Mouse (Mus musculus) pancreas, adult 10 weeks (tissue): ENCODE measurements around the gene Vmn2r72. TPM values are rescaled to one million over a fixed set of nuclear protein-coding genes. Genes with fewer than 3 reads are reported as not detected.

Experiments
- polyA plus RNA-seq: library from polyadenylated mRNA; stranded (reverse); fragments of 350-450 nt; fragmentation: Illumina TruSeq; extraction: RNeasy Lipid Tissue Mini Kit (QIAGEN cat#74804); gene quantifications from one replicate; pipeline ENCODE4 v1.2.3, GENCODE M21; 2015; ENCODE audit warnings: low read depth, low replicate concordance; ENCODE audit not compliant: insufficient read depth

The Vmn2r72 gene
- polyA plus RNA-seq = not detected

DNA sequence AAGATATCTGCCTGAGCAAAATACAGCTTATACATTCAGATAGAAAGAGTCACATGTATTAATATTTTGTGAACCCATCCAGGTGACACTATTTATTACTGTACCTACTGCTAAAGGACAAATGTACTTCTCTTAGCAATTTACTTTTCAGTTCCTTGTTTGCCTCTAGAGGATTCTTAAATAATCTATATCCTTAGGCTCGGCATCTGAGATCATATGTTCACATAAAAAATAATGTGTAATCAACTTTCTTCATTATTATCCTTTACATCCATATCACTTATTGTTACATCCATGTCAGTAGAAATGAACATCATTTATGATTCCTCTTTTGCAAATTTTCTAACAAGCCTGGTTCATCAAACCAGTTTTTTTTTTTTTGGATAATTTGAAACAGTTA lies at the start of gene Vmn2r72:
Gene Vmn2r72 (minus strand): TSS at position 101 of the 400 bp plus-strand sequence.

Other genes with a start within 250 kb of the Vmn2r72 start
- gene Vmn2r71, start 192.0 kb downstream of the Vmn2r72 start, polyA plus RNA-seq = not detected
- not detected for gene Vmn2r70, start 185.9 kb downstream of the Vmn2r72 start, polyA plus RNA-seq
- gene Vmn2r73, start 121.2 kb upstream of the Vmn2r72 start, polyA plus RNA-seq = not detected
- gene Vmn2r74, start 206.5 kb upstream of the Vmn2r72 start, polyA plus RNA-seq = not detected